Mouse (Mus musculus): ENCODE measurements around the gene Icam4. TPM values are rescaled to one million over a fixed set of nuclear protein-coding genes. Genes with fewer than 3 reads are reported as not detected.

Gene Icam4
- polyA plus RNA-seq, 1 experiment = 0.43 TPM

- Histone ChIP-seq H3K79me2 (ENCODE audit: control insufficient read depth, insufficient read depth) (no peaks in the 10 kb centered on the region), H3K4me3 (ENCODE audit: insufficient read depth, poor library complexity, severe bottlenecking) (no peak overlapping the region), H3ac (ENCODE audit: control insufficient read depth, insufficient read length, low read depth) (no peak overlapping the region), H3K36me3 (ENCODE audit: control insufficient read depth, insufficient read depth) (peaks cover 14% of the 10 kb centered on the region), H3K27me3 (ENCODE audit: control insufficient read depth, insufficient read depth, insufficient read length) (no peaks in the 10 kb centered on the region), H3K79me3 (ENCODE audit: low read depth) (no peaks in the 10 kb centered on the region)
- TF ChIP-seq CEBPB (IDR thresholded peaks at IDR 0.05; ENCODE audit: low read depth) (no peak), MYOG (IDR thresholded peaks at IDR 0.05; ENCODE audit: control insufficient read depth, extremely low read depth, insufficient read length) (no peak), CTCF (IDR thresholded peaks at IDR 0.05; ENCODE audit: control insufficient read depth, insufficient read depth, insufficient read length) (no peak), MAX (IDR thresholded peaks at IDR 0.05) (no peak), FOSL1 (IDR thresholded peaks at IDR 0.05; ENCODE audit: insufficient read depth, low read length, poor library complexity, severe bottlenecking) (no peak), USF1 (IDR thresholded peaks at IDR 0.05; ENCODE audit: low read depth) (no peak), MYOD1 (IDR thresholded peaks at IDR 0.05; ENCODE audit: control insufficient read depth, insufficient read length, low read depth) (no peak)
Observed at GRCm38 (mm10) chr9:21000811-21001210, 28.4 kb upstream of the Icam4 start.

GRCm38 (mm10) chr9:21001651-21002200, 27.4 kb upstream of the Icam4 start:
- H3K36me3 ChIP-seq (ENCODE audit: control insufficient read depth, insufficient read depth) = peaks cover 16% of the 10 kb centered on the region
- H3K79me3 ChIP-seq (ENCODE audit: low read depth) = no peaks in the 10 kb centered on the region
- H3K4me3 ChIP-seq (ENCODE audit: insufficient read depth, poor library complexity, severe bottlenecking) = no peak overlapping the region
- TF ChIP-seq CEBPB (IDR thresholded peaks at IDR 0.05; ENCODE audit: low read depth) (no peak), MYOG (IDR thresholded peaks at IDR 0.05; ENCODE audit: control insufficient read depth, extremely low read depth, insufficient read length) (no peak), MAX (IDR thresholded peaks at IDR 0.05) (no peak), MYOD1 (IDR thresholded peaks at IDR 0.05; ENCODE audit: control insufficient read depth, insufficient read length, low read depth) (no peak), CTCF (IDR thresholded peaks at IDR 0.05; ENCODE audit: control insufficient read depth, insufficient read depth, insufficient read length) (no peak), USF1 (IDR thresholded peaks at IDR 0.05; ENCODE audit: low read depth) (no peak), FOSL1 (IDR thresholded peaks at IDR 0.05; ENCODE audit: insufficient read depth, low read length, poor library complexity, severe bottlenecking) (no peak)
- no peak overlapping the region for H3ac ChIP-seq (ENCODE audit: control insufficient read depth, insufficient read length, low read depth)
- no peaks in the 10 kb centered on the region for H3K27me3 ChIP-seq (ENCODE audit: control insufficient read depth, insufficient read depth, insufficient read length)
- no peaks in the 10 kb centered on the region for H3K79me2 ChIP-seq (ENCODE audit: control insufficient read depth, insufficient read depth)

GRCm38 (mm10) chr9:21002270-21002626, 26.9 kb upstream of the Icam4 start:
- Histone ChIP-seq H3K4me3 (ENCODE audit: insufficient read depth, poor library complexity, severe bottlenecking) (peak overlapping the region; percentile 85), H3K27me3 (ENCODE audit: control insufficient read depth, insufficient read depth, insufficient read length) (no peaks in the 10 kb centered on the region), H3K36me3 (ENCODE audit: control insufficient read depth, insufficient read depth) (peaks cover 18% of the 10 kb centered on the region), H3K79me2 (ENCODE audit: control insufficient read depth, insufficient read depth) (no peaks in the 10 kb centered on the region), H3K79me3 (ENCODE audit: low read depth) (no peaks in the 10 kb centered on the region), H3ac (ENCODE audit: control insufficient read depth, insufficient read length, low read depth) (peak overlapping the region; percentile 28)
- no peak for TF ChIP-seq USF1 (IDR thresholded peaks at IDR 0.05; ENCODE audit: low read depth)
- no peak for TF ChIP-seq CEBPB (IDR thresholded peaks at IDR 0.05; ENCODE audit: low read depth)
- no peak for TF ChIP-seq MYOD1 (IDR thresholded peaks at IDR 0.05; ENCODE audit: control insufficient read depth, insufficient read length, low read depth)
- TF ChIP-seq CTCF (IDR thresholded peaks at IDR 0.05; ENCODE audit: control insufficient read depth, insufficient read depth, insufficient read length) = no peak
- no peak for TF ChIP-seq MYOG (IDR thresholded peaks at IDR 0.05; ENCODE audit: control insufficient read depth, extremely low read depth, insufficient read length)
- TF ChIP-seq MAX (IDR thresholded peaks at IDR 0.05) = no peak
- no peak for TF ChIP-seq FOSL1 (IDR thresholded peaks at IDR 0.05; ENCODE audit: insufficient read depth, low read length, poor library complexity, severe bottlenecking)

- Histone ChIP-seq H3K36me3 (ENCODE audit: control insufficient read depth, insufficient read depth) (peaks cover 18% of the 10 kb centered on the region), H3K4me3 (ENCODE audit: insufficient read depth, poor library complexity, severe bottlenecking) (peak within 1 kb of the TSS; percentile 85), H3ac (ENCODE audit: control insufficient read depth, insufficient read length, low read depth) (peak within 1 kb of the TSS; percentile 85), H3K79me3 (ENCODE audit: low read depth) (no peaks in the 10 kb centered on the region), H3K27me3 (ENCODE audit: control insufficient read depth, insufficient read depth, insufficient read length) (no peaks in the 10 kb centered on the region), H3K79me2 (ENCODE audit: control insufficient read depth, insufficient read depth) (no peaks in the 10 kb centered on the region)
- TF ChIP-seq CEBPB (IDR thresholded peaks at IDR 0.05; ENCODE audit: low read depth) (no peak), CTCF (IDR thresholded peaks at IDR 0.05; ENCODE audit: control insufficient read depth, insufficient read depth, insufficient read length) (no peak), MYOD1 (IDR thresholded peaks at IDR 0.05; ENCODE audit: control insufficient read depth, insufficient read length, low read depth) (no peak), MAX (IDR thresholded peaks at IDR 0.05) (peak; percentile 40), USF1 (IDR thresholded peaks at IDR 0.05; ENCODE audit: low read depth) (no peak)
Observed at GRCm38 (mm10) chr9:21002627-21003551, 26.3 kb upstream of the Icam4 start, which contains the start of gene Mrpl4. Mrpl4 (plus strand) TSS chr9:21002738.

- no peak for TF ChIP-seq MYOD1 (IDR thresholded peaks at IDR 0.05; ENCODE audit: control insufficient read depth, insufficient read length, low read depth)
- TF ChIP-seq MAX (IDR thresholded peaks at IDR 0.05) = no peak
- no peak for TF ChIP-seq CEBPB (IDR thresholded peaks at IDR 0.05; ENCODE audit: low read depth)
- H3K79me3 ChIP-seq (ENCODE audit: low read depth) = no peaks in the 10 kb centered on the region
- H3K36me3 ChIP-seq (ENCODE audit: control insufficient read depth, insufficient read depth) = peaks cover 22% of the 10 kb centered on the region
- H3K27me3 ChIP-seq (ENCODE audit: control insufficient read depth, insufficient read depth, insufficient read length) = no peaks in the 10 kb centered on the region
- no peak overlapping the region for H3K4me3 ChIP-seq (ENCODE audit: insufficient read depth, poor library complexity, severe bottlenecking)
- H3ac ChIP-seq (ENCODE audit: control insufficient read depth, insufficient read length, low read depth) = no peak overlapping the region
- H3K79me2 ChIP-seq (ENCODE audit: control insufficient read depth, insufficient read depth) = no peaks in the 10 kb centered on the region
Observed at GRCm38 (mm10) chr9:21007313-21007952, 21.7 kb upstream of the Icam4 start.
